Mouse (Mus musculus): ENCODE measurements around the gene Dcbld1. TPM values are rescaled to one million over a fixed set of nuclear protein-coding genes. Genes with fewer than 3 reads are reported as not detected.

Dcbld1 gene
- total RNA-seq (2023) = 1 to 10 TPM in 1 of 2 experiments, under 1 TPM in 1; 0.73 to 1.0 TPM

DNA sequence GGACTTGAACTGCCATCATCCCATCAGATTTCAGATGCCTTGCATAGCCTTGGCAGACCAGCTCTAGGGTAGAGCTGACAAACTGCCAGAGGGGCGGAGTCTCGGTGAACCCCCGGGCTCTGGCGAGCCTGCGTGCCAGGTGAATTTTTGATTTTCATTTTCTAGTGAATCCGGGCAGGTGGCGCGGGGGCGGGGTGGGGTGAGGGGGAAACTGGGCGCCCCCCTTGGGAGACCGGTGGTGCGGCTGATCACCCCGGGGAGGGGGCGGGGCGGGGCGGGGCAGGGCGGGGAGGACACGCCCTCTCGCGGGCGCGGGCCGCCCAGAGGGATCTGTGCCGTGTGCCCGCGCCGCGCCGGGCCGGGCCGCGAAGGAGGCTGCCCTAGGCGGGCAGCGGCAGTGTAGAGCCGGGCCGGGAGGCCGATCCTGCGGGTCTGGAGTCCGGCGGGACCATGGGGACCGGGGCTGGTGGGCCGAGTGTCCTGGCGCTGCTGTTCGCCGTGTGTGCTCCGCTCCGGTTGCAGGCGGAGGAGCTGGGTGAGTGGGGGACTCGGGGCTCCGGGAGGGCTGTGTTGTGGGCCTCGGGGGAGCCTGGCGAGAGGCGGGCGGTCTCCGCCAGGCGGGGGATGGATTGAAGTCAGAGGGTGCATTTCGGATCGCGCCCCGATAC, at the start of gene Dcbld1:
Gene Dcbld1, plus strand, starts transcription at position 319 of the 668 bp plus-strand sequence.

DNA sequence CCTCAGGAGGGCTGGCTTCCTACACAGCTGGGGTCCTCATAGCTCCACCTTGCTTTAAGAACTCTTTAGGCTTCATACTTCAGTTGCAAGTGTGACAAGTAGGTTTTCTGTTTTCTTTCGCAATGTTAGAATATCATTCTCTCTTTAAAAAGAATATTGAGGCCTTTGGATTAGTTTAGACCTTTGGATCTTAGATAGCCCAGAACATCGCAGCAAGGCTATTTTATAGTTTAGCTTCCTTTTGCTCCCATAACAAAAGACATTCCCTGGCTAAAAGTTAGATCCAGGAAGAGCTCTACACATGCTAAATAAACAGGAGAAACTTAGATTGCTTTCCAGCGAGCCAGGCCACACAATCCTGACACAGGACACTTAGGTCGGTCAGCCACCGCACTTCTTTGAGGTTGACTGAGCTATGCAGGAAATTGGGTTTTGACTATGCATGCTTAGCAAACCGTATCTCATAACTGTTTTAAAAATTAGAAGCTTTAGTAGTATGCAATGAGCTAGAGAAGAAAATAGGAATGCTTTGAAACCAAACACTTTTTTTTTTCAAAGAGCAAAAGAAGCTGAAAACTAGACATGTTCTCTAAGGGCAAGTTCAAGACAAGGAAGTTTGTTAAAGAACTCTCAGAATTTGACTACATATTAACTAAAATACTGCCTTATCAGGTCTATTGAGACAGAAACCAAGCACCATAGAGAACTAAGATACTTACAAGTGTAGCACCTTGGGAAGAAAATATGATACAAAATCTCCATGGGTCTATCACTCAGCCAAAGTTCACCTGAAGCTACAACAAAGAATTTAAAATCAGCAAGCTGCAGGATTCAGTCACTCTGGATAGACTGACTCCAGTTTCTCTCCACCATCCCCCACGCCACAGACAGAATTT, 38.2 kb upstream of the Dcbld1 start, which contains the start of gene Ros1:
Gene Ros1, minus strand, starts transcription at position 288 of the 896 bp plus-strand sequence.

DNA sequence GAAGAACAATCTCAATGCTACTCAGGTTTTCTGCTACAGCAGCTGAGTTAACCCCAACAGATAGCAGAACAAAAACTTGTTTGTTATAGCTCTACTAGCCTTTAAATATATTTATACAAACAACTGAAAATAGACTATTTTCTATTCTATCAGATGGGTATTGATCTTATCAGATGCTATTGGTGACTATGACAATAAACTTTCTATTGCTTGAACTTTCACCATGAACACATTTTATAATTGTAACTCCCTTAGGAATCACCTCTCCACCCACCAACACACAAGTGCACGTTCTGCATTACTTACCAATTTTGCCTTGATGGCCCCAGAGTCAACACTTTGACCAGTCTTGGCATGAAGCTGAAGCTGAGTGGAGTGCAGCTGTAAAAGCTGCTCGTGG, 125.0 kb downstream of the Dcbld1 start, which contains the start of gene Gm26741:
Gene Gm26741, plus strand, starts transcription at position 301 of the 400 bp plus-strand sequence.

Other genes with a start within 250 kb of the Dcbld1 start
- not detected for gene Vgll2, start 211.1 kb upstream of the Dcbld1 start, total RNA-seq (2023)
- not detected for gene Ros1, start 38.4 kb upstream of the Dcbld1 start, total RNA-seq (2023)
- not detected for gene Gm26741, start 125.1 kb downstream of the Dcbld1 start, total RNA-seq (2023)
- gene Gopc, start 148.5 kb downstream of the Dcbld1 start, total RNA-seq (2023) = 1 to 10 TPM; 9.3 to 9.9 TPM
- gene Nepn, start 155.4 kb downstream of the Dcbld1 start, total RNA-seq (2023) = not detected
- gene Nus1, start 183.9 kb downstream of the Dcbld1 start, total RNA-seq (2023) = 10 to 100 TPM; 15.3 to 18.3 TPM